Mouse (Mus musculus) hindbrain, embryonic 15.5 days (tissue): ENCODE measurements around the gene Sept4. TPM values are rescaled to one million over a fixed set of nuclear protein-coding genes. Genes with fewer than 3 reads are reported as not detected.
A peak's percentile ranks its signal among the peaks of the same experiment; 100 is the strongest.

Source experiments
- ATAC-seq: fragments of 200-750 bp; cut with Nextera tagmentation; 2 replicates; pipeline ENCODE4 v1.8.0; 2017; ENCODE audit warnings: low read depth, moderate number of reproducible peaks, moderate TSS enrichment; ENCODE audit not compliant: low FRiP score
- H3K27ac ChIP-seq: fragments of 300-500 bp; sonication (generic); replicated peaks from 2 replicates; pipeline ENCODE4 v1.5.1; 2015; ENCODE audit warnings: mild to moderate bottlenecking, inconsistent platforms
- H3K27me3 ChIP-seq: fragments of 300-500 bp; sonication (generic); 2 replicates; pipeline ENCODE4 v1.6.1; 2015; ENCODE audit warnings: control low read depth, inconsistent platforms
- H3K36me3 ChIP-seq: fragments of 300-500 bp; sonication (generic); 2 replicates; pipeline ENCODE4 v1.6.1; 2015; ENCODE audit warnings: control low read depth, inconsistent platforms
- H3K4me1 ChIP-seq: fragments of 300-500 bp; sonication (generic); replicated peaks from 2 replicates; pipeline ENCODE4 v1.6.1; 2015; ENCODE audit warnings: control low read depth, inconsistent platforms
- H3K4me2 ChIP-seq: fragments of 300-500 bp; sonication (generic); 2 replicates; pipeline ENCODE4 v1.6.1; 2015; ENCODE audit warnings: moderate library complexity, mild to moderate bottlenecking, inconsistent platforms
- H3K4me3 ChIP-seq: fragments of 300-500 bp; sonication (generic); 2 replicates; pipeline ENCODE4 v1.5.1; 2015; ENCODE audit warnings: mild to moderate bottlenecking, inconsistent platforms
- H3K9ac ChIP-seq: fragments of 300-500 bp; sonication (generic); 2 replicates; pipeline ENCODE4 v1.6.1; 2015; ENCODE audit warnings: inconsistent platforms
- H3K9me3 ChIP-seq: fragments of 300-500 bp; sonication (generic); 2 replicates; pipeline ENCODE4 v1.6.1; 2016; ENCODE audit warnings: control low read depth, inconsistent platforms
- WGBS: fragments of 180-500 bp; shearing (Covaris S2); methylation state at CpG from one replicate; pipeline ENCODE4 v1.1.7; 2015; 5-methylcytosine and 5-hydroxymethylcytosine counted together
- polyA plus RNA-seq: library from polyadenylated mRNA; unstranded; fragments of >200 nt; fragmentation: Nextera tagmentation; extraction: Ambion mirVana; gene quantifications from 2 replicates; pipeline ENCODE4 v1.2.1, GENCODE M21; 2015

Sept4 gene
- polyA plus RNA-seq, 1 experiment from 2014 or later = 32.2 TPM

- WGBS = 91% methylated on average over 12 of the region's 12 CpGs
- Histone ChIP-seq H3K27ac (no peak overlapping the region), H3K9me3 (no peaks in the 10 kb centered on the region), H3K9ac (no peak overlapping the region), H3K27me3 (no peaks in the 10 kb centered on the region), H3K4me1 (peaks cover 16% of the 10 kb centered on the region), H3K4me3 (no peak overlapping the region), H3K4me2 (no peak overlapping the region), H3K36me3 (no peaks in the 10 kb centered on the region)
- ATAC-seq = no peak
Observed at GRCm38 (mm10) chr11:87581161-87581865, 12.6 kb downstream of the Sept4 start.

- Histone ChIP-seq H3K27ac (no peak overlapping the region), H3K4me1 (peaks cover 16% of the 10 kb centered on the region), H3K9me3 (no peaks in the 10 kb centered on the region), H3K4me2 (no peak overlapping the region), H3K27me3 (no peaks in the 10 kb centered on the region), H3K9ac (no peak overlapping the region), H3K36me3 (no peaks in the 10 kb centered on the region), H3K4me3 (no peak overlapping the region)
- WGBS = 89% methylated on average over 8 of the region's 8 CpGs
- ATAC-seq = no peak
Observed at GRCm38 (mm10) chr11:87581933-87582710, 13.4 kb downstream of the Sept4 start.

- no peak overlapping the region for H3K9ac ChIP-seq
- no peak overlapping the region for H3K4me2 ChIP-seq
- no peaks in the 10 kb centered on the region for H3K9me3 ChIP-seq
- no peak for ATAC-seq
- peaks cover 5% of the 10 kb centered on the region for H3K4me1 ChIP-seq
- H3K36me3 ChIP-seq = no peaks in the 10 kb centered on the region
- no peaks in the 10 kb centered on the region for H3K27me3 ChIP-seq
- no peak overlapping the region for H3K27ac ChIP-seq
- 86% methylated on average over 6 of the region's 6 CpGs for WGBS
- H3K4me3 ChIP-seq = no peak overlapping the region
Observed at GRCm38 (mm10) chr11:87583291-87584034, 14.8 kb downstream of the Sept4 start.

- 89% methylated on average over 10 of the region's 10 CpGs for WGBS
- no peaks in the 10 kb centered on the region for H3K9me3 ChIP-seq
- H3K9ac ChIP-seq = no peak overlapping the region
- H3K4me2 ChIP-seq = no peak overlapping the region
- H3K27ac ChIP-seq = no peak overlapping the region; the same call in 1 of the 2 replicates
- H3K4me3 ChIP-seq = no peak overlapping the region
- H3K27me3 ChIP-seq = no peaks in the 10 kb centered on the region
- no peak for ATAC-seq
- peaks cover 9% of the 10 kb centered on the region for H3K4me1 ChIP-seq
- H3K36me3 ChIP-seq = no peaks in the 10 kb centered on the region
Observed at GRCm38 (mm10) chr11:87584711-87585505, 16.2 kb downstream of the Sept4 start.

GRCm38 (mm10) chr11:87587211-87587874 is 18.6 kb downstream of the Sept4 start:
- Histone ChIP-seq H3K27ac (no peak overlapping the region), H3K9ac (no peak overlapping the region), H3K4me3 (no peak overlapping the region), H3K9me3 (no peaks in the 10 kb centered on the region), H3K27me3 (no peaks in the 10 kb centered on the region), H3K4me2 (no peak overlapping the region), H3K36me3 (no peaks in the 10 kb centered on the region), H3K4me1 (peaks cover 19% of the 10 kb centered on the region)
- WGBS = 91% methylated on average over 5 of the region's 5 CpGs
- ATAC-seq = no peak

- H3K9ac ChIP-seq = no peak overlapping the region
- no peak overlapping the region for H3K4me3 ChIP-seq
- no peaks in the 10 kb centered on the region for H3K36me3 ChIP-seq
Observed at GRCm38 (mm10) chr11:87589605-87590004, 20.9 kb downstream of the Sept4 start.

GRCm38 (mm10) chr11:87590841-87591525 is 22.3 kb downstream of the Sept4 start:
- Histone ChIP-seq H3K27me3 (no peaks in the 10 kb centered on the region), H3K4me1 (peaks cover 50% of the 10 kb centered on the region), H3K4me2 (peak overlapping the region; percentile 90), H3K9me3 (no peaks in the 10 kb centered on the region), H3K36me3 (no peaks in the 10 kb centered on the region), H3K4me3 (peak overlapping the region; percentile 73), H3K27ac (peak overlapping the region; percentile 93), H3K9ac (peak overlapping the region; percentile 87)
- ATAC-seq = no peak
- 2% methylated on average over 25 of the region's 25 CpGs for WGBS

More at GRCm38 (mm10) chr11:87589605-87590004, 20.9 kb downstream of the Sept4 start:
- 94% methylated on average over 8 of the region's 8 CpGs for WGBS
- no peak overlapping the region for H3K27ac ChIP-seq
- no peaks in the 10 kb centered on the region for H3K9me3 ChIP-seq
- H3K4me2 ChIP-seq = 0 out of 2 replicates have a peak overlapping the region, but pooled peaks have one; percentile 90
- peaks cover 42% of the 10 kb centered on the region for H3K4me1 ChIP-seq
- no peaks in the 10 kb centered on the region for H3K27me3 ChIP-seq
- no peak for ATAC-seq

- H3K4me2 ChIP-seq = peak within 1 kb of the TSS; percentile 90
- peak; percentile 98 for ATAC-seq
- peak within 1 kb of the TSS; percentile 73 for H3K4me3 ChIP-seq
- H3K27ac ChIP-seq = peak within 1 kb of the TSS; percentile 93
- H3K36me3 ChIP-seq = no peaks in the 10 kb centered on the region
- H3K27me3 ChIP-seq = no peaks in the 10 kb centered on the region
- peaks cover 58% of the 10 kb centered on the region for H3K4me1 ChIP-seq
- H3K9me3 ChIP-seq = no peaks in the 10 kb centered on the region
- H3K9ac ChIP-seq = peak within 1 kb of the TSS; percentile 87
- WGBS = under 1% methylated on average over 60 of the region's 61 CpGs
Observed at GRCm38 (mm10) chr11:87591526-87592353, 23.0 kb downstream of the Sept4 start, which contains the start of gene Mtmr4. Gene Mtmr4, plus strand, starts transcription at chr11:87592162.

- Histone ChIP-seq H3K27me3 (no peaks in the 10 kb centered on the region), H3K4me1 (peaks cover 63% of the 10 kb centered on the region)
Observed at GRCm38 (mm10) chr11:87592354-87592695, 23.6 kb downstream of the Sept4 start.

More at GRCm38 (mm10) chr11:87592354-87592695, 23.6 kb downstream of the Sept4 start:
- Histone ChIP-seq H3K4me2 (peak overlapping the region; percentile 74), H3K4me3 (peak overlapping the region; percentile 73), H3K9me3 (no peaks in the 10 kb centered on the region), H3K9ac (peak overlapping the region; percentile 63), H3K27ac (peak overlapping the region; percentile 93), H3K36me3 (peaks cover 4% of the 10 kb centered on the region)
- WGBS = 0% methylated on average over 15 of the region's 15 CpGs
- ATAC-seq = no peak
